8 mouse cellular contexts compared by ENCODE assay signal in genomic region chr6:90737376-90737775, GRCm38 (mm10).
DNase-seq lines count a peak whose midpoint lies in the region; ATAC-seq lines count a peak whose summit lies in the region.

No protein-coding gene starts in this region.

- WGBS in hindbrain, embryonic 13.5 days: 2% methylated on average over 12 of the region's 12 CpGs

- H3K4me3 ChIP-seq in hindbrain, embryonic 13.5 days: peak overlapping the region; percentile 78

- H3K4me2 ChIP-seq in hindbrain, embryonic 13.5 days: peak overlapping the region; percentile 95

- H3K36me3 ChIP-seq in hindbrain, embryonic 13.5 days: no peaks in the 10 kb centered on the region

- DNase-seq in R1 (ENCODE audit: low read depth, low spot score): peak; percentile 94
- DNase-seq in cerebellum, postnatal 14 days: peak; percentile 97 to 99
- peak; percentile 73 to 82 for DNase-seq in frontal cortex, postnatal 14 days (ENCODE audit: low spot score in 2 of 2)
- peak; percentile 79 to 93 for DNase-seq in layer of hippocampus, postnatal 25 days (ENCODE audit: extremely low spot score in 1 of 2, low spot score in 1 of 2)
- DNase-seq in lung, postnatal 14 days: peak; percentile 94
- DNase-seq in ovary, postnatal 36 days (ENCODE audit: low spot score): peak; percentile 89
- DNase-seq in thymus, postnatal 25 days: peak; percentile 93

- H3K9ac ChIP-seq in hindbrain, embryonic 13.5 days: peak overlapping the region; percentile 94

- ATAC-seq in hindbrain, embryonic 13.5 days (ENCODE audit: low FRiP score): peak; percentile 84

- no peaks in the 10 kb centered on the region for H3K27me3 ChIP-seq in hindbrain, embryonic 13.5 days

- H3K4me1 ChIP-seq in hindbrain, embryonic 13.5 days (replicated peaks): peaks cover 44% of the 10 kb centered on the region

- no peaks in the 10 kb centered on the region for H3K9me3 ChIP-seq in hindbrain, embryonic 13.5 days

- peak overlapping the region; percentile 77 for H3K27ac ChIP-seq in hindbrain, embryonic 13.5 days

Comparison
In these comparisons a context has a peak if more than half of its experiments do, and no peak if none do; other contexts are left out.
1. Peak in every context shown above with its lines: DNase-seq, ATAC-seq, H3K4me3 ChIP-seq and H3K27ac ChIP-seq.